Mouse (Mus musculus): ENCODE data around the gene Arhgef1. TPM values are rescaled to one million over a fixed set of nuclear protein-coding genes. Genes with fewer than 3 reads are reported as not detected.
A peak's percentile ranks its signal among the peaks of the same experiment; 100 is the strongest.
"Not testable (repeated sequence)": the region's sequence is repeated elsewhere in the genome, so short reads cannot be mapped to it uniquely, and the experiment has no call there.

The Arhgef1 gene
- polyA plus RNA-seq, 1 experiment from 2014 or later, result 32.6 TPM

DNA sequence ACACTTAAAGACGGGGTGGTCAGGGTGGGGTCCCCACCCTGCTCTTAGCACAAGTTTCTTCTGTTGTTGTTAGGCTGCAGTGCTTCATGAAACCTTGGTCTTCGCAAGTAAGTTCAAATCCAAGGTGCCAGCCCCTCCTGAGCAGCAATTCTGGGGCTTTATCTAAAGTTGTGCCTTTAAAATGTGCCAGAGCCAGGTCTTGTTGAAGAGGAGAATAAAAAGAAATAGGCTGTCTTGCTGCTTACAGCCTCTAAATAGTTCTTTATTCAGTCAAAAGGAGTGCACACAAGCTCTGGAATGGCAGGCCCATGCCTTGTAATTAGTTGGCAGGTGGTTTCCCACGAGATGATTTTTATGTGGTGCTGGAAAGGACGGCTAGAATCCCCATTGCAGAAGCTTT lies 15.6 kb upstream of the Arhgef1 start:
- Histone ChIP-seq H3K9me3 (ENCODE audit: control insufficient read depth) (no peaks in the 10 kb centered on the region), H3K9ac (ENCODE audit: low read depth, low read length) (peak overlapping the region; percentile 100; the same call in 1 of the 2 replicates), H3K4me2 (replicated peaks; ENCODE audit: low read depth) (peak overlapping the region; percentile 78; the same call in 1 of the 2 replicates), H3K36me3 (ENCODE audit: control insufficient read depth, insufficient read depth) (peaks cover 46% of the 10 kb centered on the region), H3K27ac (ENCODE audit: low read depth, low read length) (no peak overlapping the region), H3K4me1 (replicated peaks; ENCODE audit: control insufficient read depth, insufficient read depth, low read length) (0 out of 2 replicates have a peak, but pooled peaks cover 6% of the 10 kb centered on the region), H3K4me3 (ENCODE audit: low read depth, low read length) (no peak overlapping the region; the same call in 1 of the 2 replicates), H3K27me3 (replicated peaks; ENCODE audit: control insufficient read depth, insufficient read depth, low read length) (no peaks in the 10 kb centered on the region)
- ATAC-seq, result no peak
- WGBS, result 48% methylated on average over 4 of the region's 4 CpGs
- no peak for TF ChIP-seq CTCF (IDR thresholded peaks at IDR 0.05; ENCODE audit: low read depth)

DNA sequence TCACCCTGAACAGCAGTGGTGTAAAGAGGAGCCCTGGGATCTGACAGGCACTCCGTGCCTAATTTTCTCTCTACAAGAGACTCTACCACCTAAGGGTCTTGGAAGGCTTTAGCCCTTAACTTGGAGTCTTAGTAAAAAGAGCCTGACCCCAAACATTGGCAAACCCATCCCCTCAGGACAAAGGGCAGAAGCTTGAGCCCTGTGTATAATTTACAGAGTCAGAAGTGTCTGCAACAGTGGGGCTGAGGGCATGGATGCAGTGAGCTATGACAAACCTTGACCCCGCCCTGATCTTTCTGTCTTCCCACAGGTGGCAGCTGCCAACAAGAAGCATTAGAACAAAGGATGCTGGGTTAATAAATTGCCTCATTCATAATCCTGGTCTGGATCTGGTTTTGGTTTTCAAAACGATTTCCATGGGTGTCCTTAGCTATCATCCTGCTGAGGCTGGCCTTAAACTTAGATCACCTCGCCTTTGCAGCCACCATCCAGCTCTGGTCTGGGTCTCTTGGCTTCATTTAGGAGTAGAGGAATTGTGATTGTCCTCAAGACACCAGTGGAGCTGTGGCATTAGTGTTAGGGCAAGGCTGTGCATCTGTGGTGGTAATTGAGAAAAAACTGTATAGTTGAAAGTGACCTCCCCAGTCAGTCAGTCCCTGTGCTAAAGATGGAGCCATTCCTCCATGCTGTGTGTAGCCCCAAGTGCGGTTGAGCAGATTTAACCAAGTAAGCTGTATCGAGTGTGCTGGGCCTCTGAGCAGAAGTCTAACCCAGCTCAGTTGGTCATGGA lies 13.1 kb upstream of the Arhgef1 start:
- Histone ChIP-seq H3K36me3 (ENCODE audit: control insufficient read depth, insufficient read depth) (peaks cover 46% of the 10 kb centered on the region), H3K4me1 (replicated peaks; ENCODE audit: control insufficient read depth, insufficient read depth, low read length) (0 out of 2 replicates have a peak, but pooled peaks cover 6% of the 10 kb centered on the region), H3K9me3 (ENCODE audit: control insufficient read depth) (no peaks in the 10 kb centered on the region), H3K27ac (ENCODE audit: low read depth, low read length) (no peak overlapping the region), H3K9ac (ENCODE audit: low read depth, low read length) (no peak overlapping the region), H3K4me3 (ENCODE audit: low read depth, low read length) (no peak overlapping the region), H3K27me3 (replicated peaks; ENCODE audit: control insufficient read depth, insufficient read depth, low read length) (no peaks in the 10 kb centered on the region), H3K4me2 (replicated peaks; ENCODE audit: low read depth) (no peak overlapping the region)
- no peak for ATAC-seq
- WGBS, result 79% methylated on average over 6 of the region's 6 CpGs
- no peak for TF ChIP-seq CTCF (IDR thresholded peaks at IDR 0.05; ENCODE audit: low read depth)

DNA sequence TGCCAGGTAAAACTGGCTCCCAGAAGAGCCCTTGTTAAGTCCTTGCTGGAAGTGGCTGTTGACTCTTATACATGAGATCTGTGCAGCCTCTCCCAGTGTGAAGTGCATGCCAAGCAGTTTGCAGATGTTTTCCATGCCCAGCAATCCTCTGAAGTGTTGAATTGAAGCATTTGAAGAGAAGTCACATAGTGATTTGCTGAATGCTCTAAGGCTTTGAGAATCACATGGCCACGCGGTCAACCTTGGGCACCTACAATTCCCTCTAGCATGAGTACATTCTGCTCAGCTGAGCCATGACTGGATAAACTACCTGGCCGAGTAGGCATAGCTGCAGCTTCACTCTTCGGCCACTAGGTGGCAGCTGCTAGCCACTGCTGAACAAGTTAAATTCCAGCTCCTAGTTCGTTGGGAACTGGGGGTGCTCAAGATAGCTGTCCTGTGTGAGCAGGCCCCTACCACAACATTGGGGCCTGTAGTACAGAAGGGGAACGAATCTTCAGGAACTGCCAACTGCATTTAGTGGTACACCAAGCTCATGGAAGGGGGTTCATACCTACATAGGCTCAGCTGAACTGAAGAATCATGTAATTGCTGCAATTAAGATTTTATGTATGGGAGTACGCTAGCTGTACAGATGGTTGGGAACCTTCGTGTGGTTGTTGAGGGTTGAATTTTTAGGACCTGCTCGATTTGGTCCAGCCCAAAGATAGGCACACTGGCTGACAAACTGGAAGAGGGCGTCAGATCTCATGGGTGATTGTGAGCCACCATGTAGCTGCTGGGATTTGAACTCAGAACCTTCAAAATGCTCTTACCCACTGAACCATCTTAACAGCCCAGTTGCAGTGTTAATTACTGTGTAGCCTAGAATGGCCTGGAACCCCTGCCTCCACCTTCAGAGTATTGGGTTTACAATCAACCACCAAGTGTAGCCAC lies 12.2 kb upstream of the Arhgef1 start:
- H3K4me1 ChIP-seq (replicated peaks; ENCODE audit: control insufficient read depth, insufficient read depth, low read length), result 0 out of 2 replicates have a peak, but pooled peaks cover 6% of the 10 kb centered on the region
- TF ChIP-seq CTCF (IDR thresholded peaks at IDR 0.05; ENCODE audit: low read depth), result peak; percentile 99
- H3K36me3 ChIP-seq (ENCODE audit: control insufficient read depth, insufficient read depth), result peaks cover 46% of the 10 kb centered on the region
- 29% methylated on average over 10 of the region's 10 CpGs for WGBS
- no peak overlapping the region for H3K4me3 ChIP-seq (ENCODE audit: low read depth, low read length)
- no peak overlapping the region for H3K27ac ChIP-seq (ENCODE audit: low read depth, low read length)
- ATAC-seq, result peak; percentile 50
- no peaks in the 10 kb centered on the region for H3K27me3 ChIP-seq (replicated peaks; ENCODE audit: control insufficient read depth, insufficient read depth, low read length)
- no peaks in the 10 kb centered on the region for H3K9me3 ChIP-seq (ENCODE audit: control insufficient read depth)
- no peak overlapping the region for H3K9ac ChIP-seq (ENCODE audit: low read depth, low read length)
- no peak overlapping the region for H3K4me2 ChIP-seq (replicated peaks; ENCODE audit: low read depth)

DNA sequence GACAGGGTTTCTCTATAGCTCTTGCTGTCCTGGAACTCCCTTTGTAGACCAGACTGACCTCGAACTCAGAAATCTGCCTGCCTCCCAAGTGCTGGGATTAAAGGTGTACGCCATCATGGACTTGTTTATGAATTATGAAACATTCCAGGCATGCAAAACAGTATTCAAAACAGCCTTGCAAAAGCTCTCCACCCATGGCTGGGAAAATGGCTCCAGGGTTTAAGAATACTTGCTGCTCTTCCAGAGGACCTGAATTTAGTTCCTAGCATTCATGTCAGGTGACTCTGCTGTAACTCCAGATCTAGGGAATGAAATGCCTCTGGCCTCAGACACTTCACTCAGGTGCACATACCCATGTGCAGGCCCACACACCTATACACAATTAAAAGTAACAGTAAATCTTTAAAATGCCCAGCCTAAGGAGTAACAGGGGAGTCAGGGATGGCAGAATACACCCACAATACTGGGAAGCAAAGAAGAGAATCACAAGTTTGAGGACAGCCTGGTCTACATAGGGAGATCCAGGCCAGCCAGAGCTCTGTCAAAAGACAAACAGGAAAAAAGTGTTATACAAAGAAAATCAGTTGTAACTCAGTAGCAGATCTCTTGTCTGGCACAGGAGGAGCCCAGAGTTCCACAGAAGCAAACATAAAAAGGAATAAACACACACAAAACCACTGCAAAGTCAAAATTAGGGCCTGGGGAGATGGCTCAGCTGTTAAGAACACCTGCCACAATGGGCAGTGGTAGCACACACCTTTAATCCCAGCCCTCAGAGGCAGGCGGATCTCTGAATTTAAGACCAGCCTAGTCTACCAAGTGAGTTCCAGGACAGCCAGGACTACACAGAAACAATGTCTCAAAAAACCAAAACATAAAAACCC lies 11.2 kb upstream of the Arhgef1 start:
- ATAC-seq, result no peak
- no peak for TF ChIP-seq CTCF (IDR thresholded peaks at IDR 0.05; ENCODE audit: low read depth)
- no peak overlapping the region for H3K9ac ChIP-seq (ENCODE audit: low read depth, low read length)
- H3K4me2 ChIP-seq (replicated peaks; ENCODE audit: low read depth), result no peak overlapping the region
- H3K9me3 ChIP-seq (ENCODE audit: control insufficient read depth), result no peaks in the 10 kb centered on the region
- no peaks in the 10 kb centered on the region for H3K27me3 ChIP-seq (replicated peaks; ENCODE audit: control insufficient read depth, insufficient read depth, low read length)
- H3K27ac ChIP-seq (ENCODE audit: low read depth, low read length), result no peak overlapping the region
- 67% methylated on average over 3 of the region's 3 CpGs for WGBS
- peaks cover 37% of the 10 kb centered on the region for H3K36me3 ChIP-seq (ENCODE audit: control insufficient read depth, insufficient read depth)
- 0 out of 2 replicates have a peak, but pooled peaks cover under 1% of the 10 kb centered on the region for H3K4me1 ChIP-seq (replicated peaks; ENCODE audit: control insufficient read depth, insufficient read depth, low read length)
- H3K4me3 ChIP-seq (ENCODE audit: low read depth, low read length), result no peak overlapping the region

DNA sequence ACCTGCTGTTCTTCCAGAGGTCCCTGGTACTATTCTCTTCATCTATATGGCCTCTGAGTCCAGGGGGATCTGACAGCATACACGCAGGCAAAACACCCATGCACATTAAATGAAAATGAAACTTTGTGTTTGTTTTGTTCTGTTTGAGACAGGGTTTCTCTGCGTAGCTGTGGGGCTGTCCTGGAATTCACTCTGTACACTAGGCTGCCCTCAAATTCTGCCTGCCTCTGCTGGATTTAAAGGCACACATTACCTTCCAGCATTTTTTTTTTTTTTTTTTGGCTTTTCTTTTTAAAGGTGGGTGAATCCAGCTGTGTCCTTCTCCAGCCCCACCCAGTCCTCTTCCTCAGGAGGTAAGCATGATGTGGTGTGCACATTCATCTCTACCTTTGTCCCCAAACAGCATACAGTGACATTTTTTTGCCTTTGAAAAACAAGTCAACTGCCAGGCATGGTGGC lies 10.6 kb upstream of the Arhgef1 start:
- no peak overlapping the region for H3K27ac ChIP-seq (ENCODE audit: low read depth, low read length)
- H3K4me2 ChIP-seq (replicated peaks; ENCODE audit: low read depth), result no peak overlapping the region
- no peak for TF ChIP-seq CTCF (IDR thresholded peaks at IDR 0.05; ENCODE audit: low read depth)
- H3K9me3 ChIP-seq (ENCODE audit: control insufficient read depth), result no peaks in the 10 kb centered on the region
- no peak overlapping the region for H3K9ac ChIP-seq (ENCODE audit: low read depth, low read length)
- H3K4me1 ChIP-seq (replicated peaks; ENCODE audit: control insufficient read depth, insufficient read depth, low read length), result no peaks in the 10 kb centered on the region
- H3K36me3 ChIP-seq (ENCODE audit: control insufficient read depth, insufficient read depth), result peaks cover 30% of the 10 kb centered on the region
- H3K4me3 ChIP-seq (ENCODE audit: low read depth, low read length), result no peak overlapping the region
- no peak for ATAC-seq
- no peaks in the 10 kb centered on the region for H3K27me3 ChIP-seq (replicated peaks; ENCODE audit: control insufficient read depth, insufficient read depth, low read length)
- WGBS, result 58% methylated on average over 2 of the region's 2 CpGs

DNA sequence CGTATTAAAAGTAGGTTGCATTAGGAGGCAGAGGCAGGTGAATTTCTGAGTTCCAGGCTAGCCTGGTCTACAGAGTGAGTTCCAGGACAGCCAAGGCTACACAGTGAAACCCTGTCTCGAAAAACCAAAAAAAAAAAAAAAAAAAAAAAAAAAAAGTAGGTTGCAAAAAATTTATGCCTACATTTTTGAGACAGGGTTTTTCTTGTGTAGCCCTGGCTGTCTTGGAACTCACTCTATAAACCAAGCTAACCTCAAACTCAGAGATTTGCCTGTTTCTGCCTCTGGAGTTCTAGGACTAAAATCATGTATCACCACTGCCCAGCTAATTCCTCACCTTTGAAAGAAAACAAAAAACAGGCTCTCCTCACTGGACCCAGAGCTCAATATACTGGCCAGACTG lies 7.0 kb upstream of the Arhgef1 start:
- H3K27me3 ChIP-seq (replicated peaks; ENCODE audit: control insufficient read depth, insufficient read depth, low read length); H3K36me3 ChIP-seq (ENCODE audit: control insufficient read depth, insufficient read depth); H3K9ac ChIP-seq (ENCODE audit: low read depth, low read length); H3K9me3 ChIP-seq (ENCODE audit: control insufficient read depth); H3K4me1 ChIP-seq (replicated peaks; ENCODE audit: control insufficient read depth, insufficient read depth, low read length); H3K4me3 ChIP-seq (ENCODE audit: low read depth, low read length); H3K27ac ChIP-seq (ENCODE audit: low read depth, low read length); ATAC-seq; H3K4me2 ChIP-seq (replicated peaks; ENCODE audit: low read depth): not testable (repeated sequence)
- WGBS, result 90% methylated on average over 2 of the region's 2 CpGs
